In genomic region chr2:32484933-32485332, GRCm38 (mm10) we compare ENCODE assay signal across 17 mouse cellular contexts. TPM values are rescaled to one million over a fixed set of nuclear protein-coding genes. Genes with fewer than 3 reads are reported as not detected.
DNase-seq lines count a peak whose midpoint lies in the region; ATAC-seq and TF ChIP-seq lines count a peak whose summit lies in the region.
"Had no signal": no experiment of that assay in that cellular context is flagged by ENCODE, and none has a peak within 500 bp of the region (broad histone marks: within the 10 kb centered on the region; RNA-seq: fewer than 3 reads in every experiment).

No protein-coding gene starts in this region.

- no peak overlapping the region for H3K4me3 ChIP-seq in hindbrain, embryonic 10.5 days
- no peak overlapping the region for H3K4me3 ChIP-seq in hindbrain, embryonic 16.5 days (ENCODE audit: low read length)
- no peak overlapping the region for H3K4me3 ChIP-seq in intestine, postnatal 0 days (ENCODE audit: low read depth, low read length)
- H3K4me3 ChIP-seq in stomach, postnatal 0 days (ENCODE audit: low read depth, low read length): no peak overlapping the region
- H3K4me3 ChIP-seq: limb, embryonic 15.5 days; neural tube, embryonic 13.5 days had no signal

- ATAC-seq in hindbrain, embryonic 16.5 days: no peak
- ATAC-seq in intestine, postnatal 0 days: peak; percentile 69
- peak; percentile 78 for ATAC-seq in stomach, postnatal 0 days (ENCODE audit: low FRiP score, low TSS enrichment)
- ATAC-seq: activated CD4-positive, CD25-positive, alpha-beta regulatory T cell, adult 4 months had no signal

- H3K27me3 ChIP-seq in hindbrain, embryonic 10.5 days (ENCODE audit: insufficient read depth, poor library complexity, severe bottlenecking): no peaks in the 10 kb centered on the region
- no peaks in the 10 kb centered on the region for H3K27me3 ChIP-seq in hindbrain, embryonic 16.5 days (replicated peaks; ENCODE audit: control insufficient read depth, insufficient read depth, low read length)
- H3K27me3 ChIP-seq in intestine, postnatal 0 days (replicated peaks; ENCODE audit: control insufficient read depth, insufficient read depth, low read length): no peaks in the 10 kb centered on the region
- H3K27me3 ChIP-seq in stomach, postnatal 0 days (ENCODE audit: control insufficient read depth, insufficient read depth, low read length): no peaks in the 10 kb centered on the region
- H3K27me3 ChIP-seq: limb, embryonic 15.5 days; neural tube, embryonic 13.5 days had no signal

- 0 out of 2 replicates have a peak, but pooled peaks cover 13% of the 10 kb centered on the region for H3K4me1 ChIP-seq in hindbrain, embryonic 10.5 days (replicated peaks)
- no peaks in the 10 kb centered on the region for H3K4me1 ChIP-seq in hindbrain, embryonic 16.5 days (ENCODE audit: control insufficient read depth, insufficient read depth, low read depth, low read length)
- peaks cover 4% of the 10 kb centered on the region; the same call in 1 of the 2 replicates for H3K4me1 ChIP-seq in intestine, postnatal 0 days (replicated peaks; ENCODE audit: control insufficient read depth, insufficient read depth, low read length)
- no peaks in the 10 kb centered on the region for H3K4me1 ChIP-seq in stomach, postnatal 0 days (replicated peaks; ENCODE audit: control insufficient read depth, insufficient read depth)
- H3K4me1 ChIP-seq: neural tube, embryonic 13.5 days had no signal

- no peak for TF ChIP-seq CTCF in intestine, postnatal 0 days (IDR thresholded peaks at IDR 0.05; ENCODE audit: low read depth)
- no peak for TF ChIP-seq CTCF in stomach, postnatal 0 days (IDR thresholded peaks at IDR 0.05; ENCODE audit: low read depth)

- TF ChIP-seq EP300 in stomach, postnatal 0 days (optimal IDR thresholded peaks at IDR 0.05): no peak

- no peak overlapping the region for H3K4me2 ChIP-seq in hindbrain, embryonic 16.5 days (ENCODE audit: low read length)
- H3K4me2 ChIP-seq in intestine, postnatal 0 days (replicated peaks; ENCODE audit: low read depth): no peak overlapping the region
- H3K4me2 ChIP-seq in stomach, postnatal 0 days (replicated peaks; ENCODE audit: low read depth): no peak overlapping the region
- H3K4me2 ChIP-seq: limb, embryonic 15.5 days; neural tube, embryonic 13.5 days had no signal

- no peaks in the 10 kb centered on the region for H3K9me3 ChIP-seq in hindbrain, embryonic 10.5 days
- H3K9me3 ChIP-seq in hindbrain, embryonic 16.5 days (ENCODE audit: control insufficient read depth, low read length): no peaks in the 10 kb centered on the region; the same call in none of the 2 replicates
- H3K9me3 ChIP-seq in intestine, postnatal 0 days (ENCODE audit: control insufficient read depth): no peaks in the 10 kb centered on the region
- H3K9me3 ChIP-seq in stomach, postnatal 0 days (ENCODE audit: control insufficient read depth, low read length): no peaks in the 10 kb centered on the region
- H3K9me3 ChIP-seq: limb, embryonic 15.5 days; neural tube, embryonic 13.5 days had no signal

- no peaks in the 10 kb centered on the region for H3K36me3 ChIP-seq in hindbrain, embryonic 10.5 days
- H3K36me3 ChIP-seq in hindbrain, embryonic 16.5 days (ENCODE audit: control insufficient read depth, insufficient read depth, low read length): no peaks in the 10 kb centered on the region
- H3K36me3 ChIP-seq in intestine, postnatal 0 days (ENCODE audit: control insufficient read depth, insufficient read depth): no peaks in the 10 kb centered on the region
- no peaks in the 10 kb centered on the region for H3K36me3 ChIP-seq in stomach, postnatal 0 days (ENCODE audit: control insufficient read depth, insufficient read depth, low read length)
- H3K36me3 ChIP-seq: limb, embryonic 15.5 days; neural tube, embryonic 13.5 days had no signal

- no peak overlapping the region for H3K9ac ChIP-seq in hindbrain, embryonic 16.5 days (ENCODE audit: low read depth, low read length)
- H3K9ac ChIP-seq in intestine, postnatal 0 days (ENCODE audit: low read depth, low read length): peak overlapping the region; percentile 17; the same call in 1 of the 2 replicates
- H3K9ac ChIP-seq in stomach, postnatal 0 days (ENCODE audit: low read length): peak overlapping the region; percentile 41; the same call in 1 of the 2 replicates
- H3K9ac ChIP-seq: limb, embryonic 15.5 days; neural tube, embryonic 13.5 days had no signal

- WGBS in hindbrain, embryonic 10.5 days: 78% methylated on average over 6 of the region's 6 CpGs
- 87% methylated on average over 6 of the region's 6 CpGs for WGBS in hindbrain, embryonic 16.5 days
- 49% methylated on average over 6 of the region's 6 CpGs for WGBS in intestine, postnatal 0 days
- WGBS in stomach, postnatal 0 days: 80% methylated on average over 6 of the region's 6 CpGs

- no peak for DNase-seq in hindbrain, embryonic 10.5 days (ENCODE audit: low spot score)
- DNase-seq in kidney, postnatal 10 days: peak; percentile 55
- peak; percentile 64 for DNase-seq in stomach, postnatal 0 days (ENCODE audit: low spot score)
- DNase-seq in testis, postnatal 10 days (ENCODE audit: low spot score): no peak
- no peak for DNase-seq in gastrocnemius, postnatal 10 days
- DNase-seq: adrenal gland, postnatal 25 days; cerebellum, adult 18-20 months; cerebellum, postnatal 36 days; gastrocnemius, postnatal 36 days; lung, adult 18-20 months; right cerebral cortex, postnatal 25 days; thymus, postnatal 36 days had no signal

- peak overlapping the region; percentile 31; the same call in 1 of the 2 replicates for H3K27ac ChIP-seq in hindbrain, embryonic 10.5 days
- H3K27ac ChIP-seq in hindbrain, embryonic 16.5 days (ENCODE audit: low read depth, low read length): no peak overlapping the region
- H3K27ac ChIP-seq in intestine, postnatal 0 days (ENCODE audit: low read depth, low read length): peak overlapping the region; percentile 73
- H3K27ac ChIP-seq in stomach, postnatal 0 days (replicated peaks): peak overlapping the region; percentile 30; the same call in 1 of the 2 replicates
- H3K27ac ChIP-seq: limb, embryonic 15.5 days; neural tube, embryonic 13.5 days had no signal

RNA-seq across cellular contexts. Expression of gene Slc25a25, which starts 33.7 kb away (rescaled TPM):
- polyA plus RNA-seq in hindbrain, embryonic 10.5 days (2016; fragmentation: Nextera tagmentation; extraction: Ambion mirVana): 28.8 and 34.4 TPM in 2 replicates
- 55.0 and 60.6 TPM in 2 replicates for polyA plus RNA-seq in hindbrain, embryonic 16.5 days (2015; fragmentation: Nextera tagmentation; extraction: Ambion mirVana)
- polyA plus RNA-seq in intestine, postnatal 0 days (2015; fragmentation: Nextera tagmentation; extraction: Ambion mirVana): 45.1 and 52.6 TPM in 2 replicates
- 11.1 and 11.5 TPM in 2 replicates for polyA plus RNA-seq in stomach, postnatal 0 days (2015; fragmentation: Nextera tagmentation; extraction: Ambion mirVana)
- total RNA-seq in gastrocnemius, postnatal 10 days (2021): 10 to 100 TPM; 16.1 to 31.1 TPM

RNA-seq across cellular contexts. Expression of gene Naif1, which starts 34.7 kb away (rescaled TPM):
- 6.0 and 6.4 TPM in 2 replicates for polyA plus RNA-seq in hindbrain, embryonic 10.5 days (2016; fragmentation: Nextera tagmentation; extraction: Ambion mirVana)
- 5.1 and 5.2 TPM in 2 replicates for polyA plus RNA-seq in hindbrain, embryonic 16.5 days (2015; fragmentation: Nextera tagmentation; extraction: Ambion mirVana)
- polyA plus RNA-seq in intestine, postnatal 0 days (2015; fragmentation: Nextera tagmentation; extraction: Ambion mirVana): 2.9 and 3.2 TPM in 2 replicates
- 2.5 and 2.6 TPM in 2 replicates for polyA plus RNA-seq in stomach, postnatal 0 days (2015; fragmentation: Nextera tagmentation; extraction: Ambion mirVana)
- total RNA-seq in gastrocnemius, postnatal 10 days (2021): 1 to 10 TPM; 3.0 to 3.1 TPM

RNA-seq across cellular contexts. Expression of gene Fam102a, which starts 50.2 kb away (rescaled TPM):
- polyA plus RNA-seq in hindbrain, embryonic 10.5 days (2016; fragmentation: Nextera tagmentation; extraction: Ambion mirVana): 10.9 and 11.0 TPM in 2 replicates
- polyA plus RNA-seq in hindbrain, embryonic 16.5 days (2015; fragmentation: Nextera tagmentation; extraction: Ambion mirVana): 7.3 and 7.9 TPM in 2 replicates
- polyA plus RNA-seq in intestine, postnatal 0 days (2015; fragmentation: Nextera tagmentation; extraction: Ambion mirVana): 18.0 and 18.4 TPM in 2 replicates
- 16.6 and 20.2 TPM in 2 replicates for polyA plus RNA-seq in stomach, postnatal 0 days (2015; fragmentation: Nextera tagmentation; extraction: Ambion mirVana)
- 1 to 10 TPM; 5.5 to 8.6 TPM for total RNA-seq in gastrocnemius, postnatal 10 days (2021)

Comparison
In these comparisons a context has a peak if more than half of its experiments do, and no peak if none do; other contexts are left out.
1. DNase-seq: peak in kidney, postnatal 10 days (single experiment) and stomach, postnatal 0 days (single experiment); none in hindbrain, embryonic 10.5 days (single experiment), testis, postnatal 10 days (single experiment) and gastrocnemius, postnatal 10 days (single experiment).